Mouse (Mus musculus): Measurements from ENCODE around the gene Fam151a. TPM values are rescaled to one million over a fixed set of nuclear protein-coding genes. Genes with fewer than 3 reads are reported as not detected.

Gene Fam151a
- polyA plus RNA-seq, 1 experiment from 2014 or later = 0.09 TPM

Other genes with a start within 250 kb of the Fam151a start
- gene Bsnd, start 241.6 kb upstream of the Fam151a start, polyA plus RNA-seq (2016; fragmentation: Nextera tagmentation; extraction: Ambion mirVana) = not detected in 2 replicates
- gene Dhcr24, start 172.9 kb upstream of the Fam151a start, polyA plus RNA-seq (2016; fragmentation: Nextera tagmentation; extraction: Ambion mirVana) = 9.8 and 10.1 TPM in 2 replicates
- gene Lexm, start 116.6 kb upstream of the Fam151a start, polyA plus RNA-seq (2016; fragmentation: Nextera tagmentation; extraction: Ambion mirVana) = 0.15 TPM in 2 replicates
- 0.14 TPM in 1 of 2 replicates, not detected in the other for gene Ttc22, start 111.5 kb upstream of the Fam151a start, polyA plus RNA-seq (2016; fragmentation: Nextera tagmentation; extraction: Ambion mirVana)
- gene Pars2, start 82.8 kb upstream of the Fam151a start, polyA plus RNA-seq (2016; fragmentation: Nextera tagmentation; extraction: Ambion mirVana) = 18.8 and 20.2 TPM in 2 replicates
- 110 and 132 TPM in 2 replicates for gene Ttc4, start 54.9 kb upstream of the Fam151a start, polyA plus RNA-seq (2016; fragmentation: Nextera tagmentation; extraction: Ambion mirVana)
- gene Mroh7, start 3.0 kb upstream of the Fam151a start, polyA plus RNA-seq (2016; fragmentation: Nextera tagmentation; extraction: Ambion mirVana) = 0.04 and 0.05 TPM in 2 replicates
- 9.0 and 10.7 TPM in 2 replicates for gene Acot11, start 71.1 kb downstream of the Fam151a start, polyA plus RNA-seq (2016; fragmentation: Nextera tagmentation; extraction: Ambion mirVana)
- gene Ssbp3, start 176.8 kb downstream of the Fam151a start, polyA plus RNA-seq (2016; fragmentation: Nextera tagmentation; extraction: Ambion mirVana) = 225 and 250 TPM in 2 replicates

Data from limb, embryonic 10.5 days (tissue).